Mouse (Mus musculus): ENCODE data around the gene Nynrin.

Gene Nynrin

DNA sequence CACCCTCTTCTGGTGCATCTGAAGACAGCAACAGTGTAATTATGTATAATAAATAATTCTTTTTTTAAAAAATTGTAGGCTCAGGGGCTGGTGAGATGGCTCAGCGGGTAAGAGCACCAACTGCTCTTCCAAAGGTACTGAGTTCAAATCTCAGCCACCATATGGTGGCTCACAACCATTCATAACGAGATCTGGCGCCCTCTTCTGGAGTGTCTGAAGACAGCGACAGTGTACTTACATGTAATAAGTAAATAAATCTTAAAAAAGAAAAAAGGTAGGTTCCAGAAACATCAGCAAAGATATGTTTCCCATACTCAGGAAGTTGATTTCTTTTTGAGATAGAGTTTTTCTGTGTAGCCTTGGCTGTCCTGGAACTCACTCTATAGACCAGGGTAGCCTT, 11.0 kb upstream of the Nynrin start:
- DNase-seq = no peak

DNA sequence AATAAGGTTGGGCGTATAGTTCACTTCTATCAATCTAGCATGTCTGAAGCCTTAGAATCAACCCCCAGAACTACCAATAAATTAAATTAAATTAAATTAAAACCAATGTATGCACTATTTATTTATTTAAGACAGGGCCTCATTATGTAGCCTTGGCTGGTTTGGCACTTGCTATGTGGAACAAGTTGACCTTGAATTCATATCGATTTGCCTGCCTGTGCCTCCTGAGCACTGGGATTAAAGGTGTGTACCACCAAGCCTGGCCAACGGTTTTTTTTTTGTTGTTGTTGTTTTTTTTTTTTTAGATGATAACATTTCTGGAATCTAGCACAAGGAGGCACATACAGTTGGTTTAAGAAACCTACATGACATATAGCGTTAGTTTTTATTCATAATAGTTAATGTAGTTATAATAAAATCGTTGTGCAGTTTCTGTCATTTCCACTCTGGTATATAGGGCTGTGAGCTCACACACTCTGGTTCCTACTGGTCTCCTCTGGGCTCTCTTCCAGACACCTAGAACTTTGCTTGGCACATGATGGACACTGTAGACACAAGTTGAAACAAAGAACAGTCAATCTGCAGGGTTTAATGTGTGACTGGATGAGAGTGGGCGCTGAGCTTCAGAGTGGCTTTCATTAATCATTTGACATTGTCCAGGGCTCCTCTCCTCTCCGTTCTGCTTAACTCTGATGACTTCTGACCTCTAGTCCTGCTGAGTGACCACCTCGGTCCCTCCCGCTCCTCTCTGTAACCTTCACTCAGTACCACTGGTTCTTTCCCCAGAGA, 8.1 kb upstream of the Nynrin start:
- DNase-seq = peak in 1 of 2 experiments; percentile 26

DNA sequence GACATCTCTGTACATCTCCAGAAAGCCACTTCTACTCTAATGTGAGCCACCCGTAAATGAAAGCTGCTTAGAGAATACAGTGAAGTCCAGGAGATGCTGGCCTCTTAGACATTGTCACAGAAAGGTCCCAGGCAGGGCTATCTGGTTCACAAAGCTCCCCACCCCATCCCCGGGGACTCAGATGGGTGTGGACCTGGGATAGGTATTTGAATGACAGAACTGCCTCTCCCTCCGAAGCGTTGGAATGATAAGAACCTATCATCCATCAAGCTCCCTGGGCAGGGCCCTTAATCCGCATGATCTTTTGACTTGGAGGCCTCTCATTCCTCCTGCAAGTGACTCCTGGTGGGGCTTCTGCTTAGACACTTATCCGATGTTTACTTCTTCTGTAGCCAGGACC, 2.9 kb upstream of the Nynrin start:
- DNase-seq = no peak

DNA sequence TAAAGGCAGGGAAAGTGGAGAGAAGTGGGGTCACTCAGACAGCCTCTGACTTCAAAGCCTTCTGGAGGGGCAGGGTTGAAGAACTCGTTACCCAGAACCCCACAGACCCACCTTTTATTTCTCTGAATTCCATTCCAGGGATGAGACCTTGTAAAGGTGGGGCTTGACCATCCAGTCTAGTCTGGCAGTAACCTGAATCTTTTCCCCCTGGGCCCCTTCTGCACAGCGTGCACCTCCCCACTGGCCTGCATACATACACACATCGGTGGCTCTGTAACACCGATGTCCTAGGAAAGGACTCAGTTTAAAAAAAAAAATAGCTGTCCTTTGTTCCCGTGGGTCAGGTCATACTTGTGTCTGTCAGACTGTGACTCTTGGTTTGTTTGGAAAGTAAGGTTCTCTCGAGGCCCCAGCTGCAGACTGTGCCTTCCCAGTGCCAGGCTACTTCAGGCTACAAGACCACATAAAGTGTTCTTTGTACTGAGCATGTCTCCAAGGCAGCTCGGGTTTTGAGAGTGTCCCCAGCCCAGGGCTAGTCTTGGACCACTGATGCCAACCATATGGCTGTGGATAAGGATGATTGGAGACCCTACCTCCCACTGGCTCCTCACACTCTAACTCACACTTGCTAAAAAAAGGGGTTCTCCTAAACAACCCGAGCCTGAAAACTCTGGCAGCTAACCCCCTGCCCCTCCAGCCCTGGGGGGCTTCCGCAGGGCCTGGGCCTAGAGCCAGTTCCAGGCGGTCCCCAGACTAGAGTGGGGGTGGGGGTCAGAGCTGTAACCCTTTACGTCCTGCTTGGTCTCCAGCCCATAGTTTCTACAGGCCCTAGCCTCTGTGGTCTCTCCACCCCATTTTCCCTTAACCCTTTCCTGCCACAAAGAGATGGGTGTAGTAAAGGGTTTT, 911 bp upstream of the Nynrin start:
- peak; percentile 76 to 81 for DNase-seq

DNA sequence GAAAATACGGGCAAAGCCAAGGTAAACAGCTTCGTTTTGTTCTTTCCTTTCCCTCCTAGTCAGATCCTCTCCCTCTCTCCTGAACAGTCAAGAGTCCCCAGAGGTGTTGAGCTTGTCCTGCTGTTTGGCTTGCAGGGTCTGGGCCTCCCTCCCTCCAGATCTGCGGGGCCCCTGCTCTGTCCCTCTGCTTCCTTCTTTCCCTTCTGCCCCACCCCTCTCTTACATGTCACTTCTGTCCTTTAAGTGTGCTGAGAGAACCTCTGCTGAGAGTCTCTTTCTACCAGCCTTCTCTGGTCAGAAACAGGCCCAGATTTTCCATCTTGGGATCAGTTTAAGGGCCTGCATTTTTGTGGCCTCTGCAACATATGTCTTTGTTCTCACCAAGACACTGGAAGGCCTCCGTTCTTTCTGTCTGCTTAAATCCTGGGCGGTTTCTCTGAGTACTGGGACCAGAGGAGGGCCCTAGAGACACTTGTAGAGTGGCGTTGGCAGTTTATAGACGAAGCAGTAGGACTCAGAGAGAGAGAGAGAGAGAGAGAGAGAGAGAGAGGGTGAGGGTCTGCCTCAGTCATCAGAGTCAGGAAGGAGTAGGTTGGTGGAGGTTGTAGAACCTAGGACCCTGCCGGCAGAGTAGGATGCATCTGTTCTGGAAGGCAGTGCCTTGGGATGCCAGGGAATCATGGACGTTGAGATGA, 743 bp downstream of the Nynrin start:
- peak; percentile 40 to 42 for DNase-seq

DNA sequence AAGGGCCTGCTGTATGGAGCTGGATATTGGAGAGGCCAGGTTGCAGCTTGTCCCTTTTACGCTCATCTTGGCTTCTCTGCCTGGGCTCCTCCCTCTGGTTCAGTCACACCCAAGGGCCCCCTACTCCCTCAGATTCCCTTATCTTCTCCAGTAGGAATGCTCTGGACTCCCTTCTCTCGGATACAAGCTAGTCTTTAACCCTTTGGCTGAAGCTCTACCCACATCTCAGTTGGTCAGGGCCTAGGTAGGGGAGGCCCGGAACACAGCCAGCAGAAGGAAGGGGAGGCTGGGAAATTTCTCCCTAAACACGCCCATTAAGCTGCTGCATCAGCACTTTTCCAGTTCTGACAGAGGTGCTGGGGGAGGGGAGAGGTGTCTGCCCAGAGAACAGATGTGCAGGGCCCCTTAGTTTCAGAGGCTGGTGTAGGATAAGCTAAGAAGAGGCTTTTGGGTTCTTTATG, 1.3 kb downstream of the Nynrin start:
- peak; percentile 70 to 79 for DNase-seq

DNA sequence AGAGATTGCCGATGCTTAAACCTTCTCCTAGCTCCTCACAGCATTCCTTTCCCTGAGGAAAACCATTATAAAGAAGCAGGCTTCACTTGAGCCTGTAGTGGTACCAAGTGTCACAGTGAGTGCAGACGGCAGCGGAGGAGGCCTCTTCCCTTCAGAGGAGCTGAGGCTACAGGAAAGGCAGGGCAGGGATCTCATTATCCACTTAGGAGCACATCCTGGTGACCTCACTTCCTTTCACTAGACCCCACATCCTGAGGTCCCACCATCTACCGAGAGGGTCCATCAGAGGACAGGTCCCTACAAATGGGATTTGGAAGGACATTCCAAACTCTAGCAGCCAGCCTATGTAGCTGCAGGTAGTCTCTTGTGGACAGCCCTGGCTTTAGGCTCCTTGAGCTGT, 3.8 kb downstream of the Nynrin start:
- DNase-seq = no peak

DNA sequence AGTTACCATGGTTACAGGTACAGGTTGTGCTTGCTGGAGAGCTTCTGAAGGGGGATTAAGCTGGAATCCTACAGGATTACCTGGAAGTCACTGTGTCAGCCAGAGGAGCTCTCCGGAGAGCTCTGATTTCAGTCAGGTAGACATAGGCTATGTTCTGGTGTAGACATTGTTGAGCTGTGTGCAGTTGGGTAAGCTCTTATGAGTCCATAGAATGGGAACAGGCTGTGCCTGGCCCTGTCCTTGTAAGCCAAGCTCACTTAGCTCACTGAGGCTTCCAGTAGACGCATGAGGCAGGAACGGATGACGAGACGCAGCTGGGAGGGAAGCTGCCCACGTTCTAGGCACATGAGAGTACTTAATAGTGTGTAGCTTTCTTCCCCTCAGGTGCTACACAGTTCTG, 8.4 kb downstream of the Nynrin start:
- DNase-seq = no peak

DNA sequence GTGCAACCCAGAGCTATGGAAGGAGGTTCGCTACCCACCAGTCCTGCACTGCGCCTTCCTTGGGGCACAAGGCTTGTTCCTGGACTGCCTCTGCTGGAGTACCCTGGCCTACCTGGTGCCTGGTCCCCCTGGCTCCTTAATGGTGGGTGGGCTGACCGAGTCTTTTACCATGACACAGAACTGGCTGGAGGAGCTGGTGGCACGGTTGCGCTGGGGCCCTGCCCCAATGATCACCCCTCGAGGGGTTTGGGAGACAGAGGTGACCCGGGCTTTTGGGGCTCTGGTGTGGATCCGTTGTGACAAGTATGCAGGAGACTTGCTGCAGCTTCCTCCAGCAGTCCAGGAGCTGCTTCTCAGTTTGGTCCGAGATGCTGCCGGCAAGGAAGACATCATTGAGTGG, 9.2 kb downstream of the Nynrin start:
- no peak for DNase-seq

DNA sequence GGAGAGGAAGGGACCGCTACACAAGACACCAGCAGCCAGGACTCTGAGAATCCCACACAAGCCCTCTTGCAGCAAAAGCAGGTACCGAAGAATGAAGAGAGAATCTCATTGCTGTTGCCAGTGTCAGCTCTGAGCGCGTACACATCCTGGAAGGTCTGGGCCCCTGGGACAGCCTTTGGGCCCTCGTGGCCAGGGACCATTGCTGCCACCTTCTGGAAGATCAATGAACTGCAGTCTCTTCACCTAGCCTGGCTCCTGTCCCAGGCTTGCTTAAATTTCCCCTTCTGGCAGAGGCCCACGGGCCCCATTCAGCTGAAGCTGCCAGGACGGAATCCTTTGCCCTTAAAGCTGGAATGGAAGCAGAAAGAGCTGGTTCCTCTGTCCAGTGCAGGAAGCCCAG, 10.0 kb downstream of the Nynrin start:
- peak; percentile 81 to 85 for DNase-seq

DNA sequence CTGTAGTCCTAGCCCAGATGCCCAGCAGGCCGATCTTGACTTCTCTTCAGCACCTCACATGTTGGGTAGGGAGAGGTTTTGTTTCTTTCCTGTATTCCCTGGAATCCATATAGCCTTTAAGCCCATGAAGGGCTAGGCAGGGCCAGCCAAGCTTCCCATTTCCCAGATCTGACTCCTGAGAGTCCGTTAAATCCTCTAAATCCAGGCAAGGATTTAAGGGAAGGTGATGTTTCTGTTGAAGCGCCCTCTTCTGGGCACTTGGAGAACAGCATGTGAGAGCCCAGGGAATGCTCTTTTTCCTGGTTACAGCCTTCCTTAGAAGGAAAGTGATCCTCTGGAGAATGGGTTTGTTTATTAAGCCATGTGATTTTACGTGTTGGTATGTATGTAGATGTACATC, 13.2 kb downstream of the Nynrin start:
- peak; percentile 83 to 84 for DNase-seq

DNA sequence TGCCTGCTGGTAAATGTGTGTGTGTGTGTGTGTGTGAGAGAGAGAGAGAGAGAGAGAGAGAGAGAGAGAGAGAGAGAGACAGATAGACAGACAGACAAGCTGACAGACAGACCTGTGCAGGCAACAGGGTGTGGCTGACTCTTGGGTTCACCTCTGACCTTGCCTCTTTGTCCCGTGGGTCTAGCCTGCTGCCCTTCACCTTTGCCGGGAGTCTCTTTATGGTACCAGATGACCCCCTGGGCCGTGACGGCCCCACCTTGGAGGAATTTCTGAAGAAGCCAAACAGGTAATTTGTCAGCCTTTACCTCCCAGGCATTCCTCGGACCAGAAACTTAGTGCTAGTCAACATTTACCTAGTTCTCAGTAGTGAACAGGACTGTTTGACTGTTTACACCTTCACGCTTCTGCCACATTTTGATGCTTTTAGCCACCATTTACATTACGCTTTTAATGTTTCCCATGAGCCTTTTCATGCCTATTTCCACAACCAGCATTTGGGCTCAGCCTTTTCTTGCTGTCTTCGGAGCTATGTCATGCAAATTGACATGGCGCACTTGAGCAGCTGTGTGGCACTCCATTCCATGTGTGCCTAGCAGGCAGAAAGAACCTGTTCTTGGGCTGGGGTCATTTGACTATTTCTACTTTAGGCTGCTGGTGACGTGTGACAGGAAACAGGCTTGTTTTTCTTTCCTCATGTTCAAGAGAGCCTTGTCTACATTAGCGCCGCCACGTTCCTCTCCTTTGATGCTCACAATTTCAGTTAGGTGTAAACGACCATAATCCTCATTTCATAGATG, 14.6 kb downstream of the Nynrin start:
- DNase-seq = no peak

DNA sequence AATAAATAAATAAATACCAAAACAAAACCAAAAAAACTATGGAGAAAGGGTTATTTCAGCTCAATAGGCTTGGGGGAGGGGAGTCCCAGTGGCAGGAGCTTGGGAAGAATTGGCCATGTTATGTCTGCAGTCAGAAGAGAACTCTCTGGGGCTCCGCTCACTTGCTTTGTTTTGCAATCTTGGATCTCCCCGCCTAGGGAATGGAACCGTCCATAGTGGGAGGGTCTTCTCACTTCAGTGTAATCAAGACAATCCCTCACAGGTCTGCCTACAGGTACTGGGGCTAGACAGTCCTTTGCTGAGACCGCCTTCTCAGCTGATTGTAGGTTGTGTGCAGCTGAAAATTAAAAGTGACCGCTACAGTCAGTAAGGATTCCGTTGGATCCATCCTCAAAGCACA, 15.7 kb downstream of the Nynrin start:
- DNase-seq = no peak

DNA sequence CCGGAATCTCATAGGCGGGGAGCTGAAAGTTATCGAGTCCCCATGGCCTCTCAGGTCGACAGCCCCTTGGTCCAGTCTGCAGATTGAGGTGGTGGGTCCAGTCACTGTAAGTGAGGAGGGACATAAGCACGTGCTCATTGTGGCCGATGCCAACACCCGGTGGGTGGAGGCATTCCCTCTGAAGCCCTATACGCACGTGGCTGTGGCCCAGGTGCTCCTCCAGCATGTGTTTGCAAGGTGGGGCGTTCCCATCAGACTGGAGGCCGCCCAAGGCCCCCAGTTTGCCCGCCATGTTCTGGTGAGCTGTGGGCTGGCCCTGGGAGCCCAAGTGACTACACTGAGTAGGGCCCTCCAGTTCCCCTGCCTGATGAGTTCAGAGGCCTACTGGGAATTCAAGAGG, 18.2 kb downstream of the Nynrin start:
- DNase-seq = no peak

DNA sequence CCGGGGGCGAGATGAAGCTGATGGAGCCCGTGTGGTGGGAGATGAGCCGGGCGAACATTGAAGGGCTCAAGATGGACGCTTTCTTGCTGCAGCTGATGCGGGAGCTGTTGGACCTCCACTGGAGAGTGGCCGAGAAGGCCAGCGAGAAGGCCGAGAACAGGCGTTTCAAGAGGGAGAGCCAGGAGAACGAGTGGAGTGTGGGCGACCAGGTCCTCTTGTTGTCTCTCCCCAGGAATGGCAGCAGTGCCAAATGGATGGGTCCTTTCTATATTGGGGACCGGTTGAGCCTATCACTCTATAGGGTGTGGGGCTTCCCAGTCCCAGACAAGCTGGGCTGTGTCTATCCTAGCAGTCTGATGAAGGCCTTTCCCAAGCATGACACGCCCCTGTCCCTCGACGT, 18.7 kb downstream of the Nynrin start:
- DNase-seq = no peak

DNA sequence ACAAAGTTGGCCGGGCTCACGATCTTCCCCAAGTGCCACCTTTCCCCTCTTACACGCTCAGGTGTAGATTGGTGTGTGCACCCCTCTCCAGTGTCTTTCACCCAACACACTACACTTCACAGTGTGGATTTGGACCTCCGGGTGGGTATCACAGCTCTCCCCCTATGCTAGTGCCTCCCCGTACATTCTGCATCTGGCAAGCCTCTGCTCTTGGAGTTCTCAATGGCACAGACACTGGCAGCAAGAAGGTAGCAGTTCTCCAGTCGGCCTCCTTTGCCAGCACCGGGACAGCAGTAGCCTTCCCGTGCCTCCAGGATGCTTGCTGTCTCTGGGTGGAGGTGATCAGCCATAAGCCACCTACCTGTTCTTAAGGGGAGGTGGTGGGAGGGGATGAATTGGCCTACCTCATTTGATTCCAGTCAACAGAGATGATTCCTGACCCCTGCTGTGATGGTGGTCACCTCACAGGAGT, 19.5 kb downstream of the Nynrin start:
- peak in 1 of 2 experiments; percentile 28 for DNase-seq

DNA sequence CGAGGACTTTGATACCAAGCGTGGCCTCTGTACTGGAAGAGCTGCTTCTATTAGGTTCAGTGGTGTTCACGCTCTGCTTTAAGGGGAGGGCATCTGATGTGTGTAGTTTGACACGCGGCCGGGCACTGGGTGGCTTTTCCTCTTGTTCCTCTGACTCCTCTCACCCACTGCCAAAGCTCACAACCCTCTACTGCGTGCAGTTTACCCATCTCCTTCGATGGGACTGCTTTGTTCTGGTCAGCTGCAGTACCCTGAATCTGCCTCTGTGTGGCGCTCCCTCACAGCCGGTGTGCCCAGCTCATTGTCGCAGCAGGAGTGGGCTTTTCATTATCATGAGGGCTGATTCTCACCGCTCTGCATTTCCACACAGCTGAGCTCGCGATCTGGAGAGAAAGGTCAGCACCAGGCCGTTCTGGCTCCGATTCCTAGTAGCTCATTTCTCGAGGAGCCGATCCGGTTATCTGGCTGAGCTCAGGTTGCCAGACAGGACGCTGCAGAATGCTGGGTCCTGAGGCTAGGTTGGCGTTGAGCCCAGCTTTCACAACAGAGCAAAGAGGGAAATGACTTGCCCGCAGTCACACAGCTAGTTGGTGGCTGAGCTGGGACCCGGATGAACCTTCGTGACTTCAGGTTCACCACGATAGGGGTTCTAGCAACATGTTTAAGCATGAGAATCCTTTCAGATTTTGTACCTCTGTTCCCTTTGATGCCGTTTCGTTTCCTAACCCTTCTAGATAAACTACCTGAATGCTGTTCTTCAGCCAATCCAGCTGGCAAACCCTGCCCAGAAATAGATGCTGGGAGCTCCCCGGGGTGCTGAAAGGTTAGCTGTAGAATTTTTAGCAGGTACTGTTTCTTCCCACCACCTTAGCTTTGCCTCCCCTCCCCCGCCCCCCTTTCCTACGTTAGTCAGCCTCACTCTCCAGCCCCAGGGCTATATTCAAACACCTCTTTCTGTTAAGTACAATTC, 20.2 kb downstream of the Nynrin start:
- peak; percentile 87 to 89 for DNase-seq

DNA sequence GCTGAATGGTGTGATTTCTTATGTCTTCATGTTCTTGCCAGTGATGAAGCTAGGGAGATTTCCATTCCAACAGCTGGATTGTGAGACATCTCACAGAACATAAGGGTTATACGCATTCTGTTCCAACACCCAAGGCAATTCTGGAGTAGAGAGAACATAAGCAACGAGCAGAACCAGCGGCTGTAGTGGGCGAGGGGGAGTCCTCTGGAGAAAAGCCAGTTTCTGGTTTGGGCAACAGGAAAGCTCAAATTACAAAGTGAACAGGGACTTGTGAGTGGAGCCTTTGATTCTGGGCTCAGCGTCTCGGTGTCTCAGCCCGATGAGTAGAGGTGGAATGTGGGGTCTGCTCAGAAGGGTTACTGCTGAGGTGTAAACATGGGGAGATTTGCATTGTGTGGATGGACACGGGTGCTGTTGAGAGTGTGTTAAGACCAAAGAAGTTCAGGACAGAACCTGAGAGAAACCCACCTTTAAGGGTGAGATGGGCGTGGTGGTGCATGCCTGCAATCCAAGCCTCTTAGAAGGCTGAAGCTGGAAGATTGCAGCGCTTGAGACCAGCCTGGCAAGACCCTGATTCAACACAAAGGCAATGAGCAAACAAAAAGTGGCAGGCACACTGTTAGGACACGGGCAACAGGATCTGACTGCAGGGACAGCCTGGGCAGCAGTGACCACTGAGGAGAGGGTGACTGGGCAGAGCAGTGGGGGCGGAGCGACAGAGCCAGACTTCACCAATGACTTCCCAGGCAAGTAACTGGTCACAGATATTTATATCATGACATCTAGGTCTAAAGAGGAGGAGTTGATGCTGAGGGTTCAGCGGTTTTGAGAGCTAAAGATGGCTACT, 23.9 kb downstream of the Nynrin start:
- DNase-seq = peak; percentile 32 to 62

DNA sequence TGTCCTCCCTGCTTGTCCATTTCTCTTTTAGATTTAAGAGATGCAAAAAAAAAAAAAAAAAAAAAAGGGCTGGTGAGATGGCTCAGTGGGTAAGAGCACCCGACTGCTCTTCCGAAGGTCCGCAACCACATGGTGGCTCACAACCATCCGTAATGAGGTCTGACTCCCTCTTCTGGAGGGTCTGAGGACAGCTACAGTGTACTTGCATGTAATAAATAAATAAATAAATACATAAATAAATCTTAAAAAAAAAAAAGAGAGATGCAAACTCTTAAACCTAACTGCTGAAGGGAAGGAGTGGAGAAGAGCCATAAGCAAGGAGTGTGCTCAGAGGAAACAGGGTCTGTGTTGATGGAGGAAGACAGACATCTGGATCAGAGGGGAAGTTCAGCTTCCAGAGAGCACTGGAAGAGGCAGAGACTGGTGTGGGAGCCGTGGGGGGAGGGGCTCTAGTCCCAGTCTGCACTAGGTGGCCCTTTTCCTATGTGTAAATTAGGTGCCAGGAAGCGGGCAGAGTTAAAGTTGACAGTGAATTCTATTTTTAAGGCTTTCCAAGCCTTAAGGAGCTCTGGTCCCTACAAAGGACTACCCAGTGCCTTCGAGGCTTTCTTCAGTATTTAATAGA, 24.6 kb downstream of the Nynrin start:
- DNase-seq = peak in 1 of 2 experiments; percentile 36

DNA sequence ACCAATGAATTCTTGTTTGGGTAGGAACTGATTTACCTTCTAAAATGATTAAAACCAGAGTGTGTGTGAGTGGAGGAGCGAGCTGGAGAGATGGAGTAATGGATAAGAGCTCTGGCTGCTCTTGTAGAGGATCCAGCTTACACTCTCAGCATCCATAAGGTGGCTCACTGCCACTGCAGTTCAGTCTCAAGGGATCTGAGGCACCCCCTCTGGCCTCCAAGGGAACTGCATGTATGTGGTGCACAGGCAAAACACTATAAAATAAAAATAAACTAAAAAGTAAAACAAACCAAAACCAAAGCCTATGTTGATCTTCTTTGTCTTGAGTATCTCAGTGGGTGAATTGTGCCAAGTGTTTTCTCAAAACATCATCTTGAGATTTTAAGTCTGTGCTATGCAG, 25.8 kb downstream of the Nynrin start:
- peak; percentile 91 to 93 for DNase-seq
